Mouse (Mus musculus) limb, embryonic 12.5 days (tissue): ENCODE data around the gene Fibp. TPM values are rescaled to one million over a fixed set of nuclear protein-coding genes. Genes with fewer than 3 reads are reported as not detected.

Experiments
- ATAC-seq: fragments of 200-750 bp; cut with Nextera tagmentation; 2 replicates; pipeline ENCODE4 v1.8.0; 2017; ENCODE audit warnings: low read depth, moderate TSS enrichment; ENCODE audit not compliant: insufficient number of reproducible peaks, insufficient read depth, low FRiP score, low TSS enrichment
- H3K27ac ChIP-seq: fragments of 300-500 bp; sonication (generic); 2 replicates; pipeline ENCODE4 v1.5.1; 2016; ENCODE audit warnings: mild to moderate bottlenecking, moderate library complexity
- H3K27me3 ChIP-seq: fragments of 300-500 bp; sonication (generic); 2 replicates; pipeline ENCODE4 v1.6.1; 2016; ENCODE audit warnings: mild to moderate bottlenecking, moderate library complexity
- H3K36me3 ChIP-seq: fragments of 300-500 bp; sonication (generic); 2 replicates; pipeline ENCODE4 v1.6.1; 2016; ENCODE audit warnings: mild to moderate bottlenecking, moderate library complexity
- H3K4me1 ChIP-seq: fragments of 300-500 bp; sonication (generic); replicated peaks from 2 replicates; pipeline ENCODE4 v1.6.1; 2016
- H3K4me2 ChIP-seq: fragments of 300-500 bp; sonication (generic); 2 replicates; pipeline ENCODE4 v1.6.1; 2016; ENCODE audit warnings: mild to moderate bottlenecking, moderate library complexity
- H3K4me3 ChIP-seq: fragments of 300-500 bp; sonication (generic); replicated peaks from 2 replicates; pipeline ENCODE4 v1.5.1; 2016; ENCODE audit warnings: mild to moderate bottlenecking
- H3K9ac ChIP-seq: fragments of 300-500 bp; sonication (generic); replicated peaks from 2 replicates; pipeline ENCODE4 v1.6.1; 2016; ENCODE audit warnings: mild to moderate bottlenecking, moderate library complexity
- H3K9me3 ChIP-seq: fragments of 300-500 bp; sonication (generic); 2 replicates; pipeline ENCODE4 v1.6.1; 2016; ENCODE audit warnings: mild to moderate bottlenecking, moderate library complexity
- WGBS: fragments of 180-500 bp; shearing (Covaris S2); methylation state at CpG from one replicate; pipeline ENCODE4 v1.1.7; 2016; 5-methylcytosine and 5-hydroxymethylcytosine counted together
- polyA plus RNA-seq: library from polyadenylated mRNA; unstranded; fragments of >200 nt; fragmentation: Nextera tagmentation; extraction: Ambion mirVana; gene quantifications from 2 replicates; pipeline ENCODE4 v1.2.1, GENCODE M21; 2016

Gene Fibp
- polyA plus RNA-seq, 1 experiment from 2014 or later, result 140 TPM

- peak overlapping the region; percentile 83 for H3K9ac ChIP-seq
- H3K9me3 ChIP-seq, result no peaks in the 10 kb centered on the region
- peak overlapping the region; percentile 73 for H3K4me2 ChIP-seq
- no peak for ATAC-seq
- peak overlapping the region; percentile 90 for H3K27ac ChIP-seq
- no peaks in the 10 kb centered on the region for H3K27me3 ChIP-seq
- peaks cover 27% of the 10 kb centered on the region for H3K4me1 ChIP-seq
- peaks cover 68% of the 10 kb centered on the region for H3K36me3 ChIP-seq
- 72% methylated on average over 12 of the region's 12 CpGs for WGBS
- H3K4me3 ChIP-seq, result peak overlapping the region; percentile 87
Measured at GRCm38 (mm10) chr19:5423561-5423960, 36.9 kb upstream of the Fibp start.

GRCm38 (mm10) chr19:5424092-5424781 is 36.2 kb upstream of the Fibp start:
- Histone ChIP-seq H3K27ac (peak overlapping the region; percentile 90), H3K4me3 (peak overlapping the region; percentile 87), H3K9me3 (no peaks in the 10 kb centered on the region), H3K9ac (peak overlapping the region; percentile 83), H3K4me2 (peak overlapping the region; percentile 73), H3K4me1 (peaks cover 27% of the 10 kb centered on the region), H3K36me3 (peaks cover 71% of the 10 kb centered on the region), H3K27me3 (no peaks in the 10 kb centered on the region)
- peak; percentile 41 for ATAC-seq
- WGBS, result 2% methylated on average over 30 of the region's 48 CpGs

GRCm38 (mm10) chr19:5424782-5425741 is 35.4 kb upstream of the Fibp start, which contains the start of the genes Drap1 and AI837181:
Gene Drap1 (minus strand): TSS chr19:5424979.
Gene AI837181 (plus strand): TSS chr19:5425144.
- Histone ChIP-seq H3K4me1 (peaks cover 27% of the 10 kb centered on the region), H3K36me3 (peaks cover 71% of the 10 kb centered on the region), H3K4me2 (peak within 1 kb of the TSS; percentile 73), H3K9me3 (no peaks in the 10 kb centered on the region), H3K27me3 (no peaks in the 10 kb centered on the region), H3K9ac (peak within 1 kb of the TSS; percentile 95), H3K27ac (peak within 1 kb of the TSS; percentile 90), H3K4me3 (peak within 1 kb of the TSS; percentile 87)
- peak; percentile 91 for ATAC-seq
- WGBS, result under 1% methylated on average over 78 of the region's 87 CpGs

- peak overlapping the region; percentile 95 for H3K9ac ChIP-seq
- H3K9me3 ChIP-seq, result no peaks in the 10 kb centered on the region
- H3K27me3 ChIP-seq, result no peaks in the 10 kb centered on the region
- peak overlapping the region; percentile 73 for H3K4me2 ChIP-seq
- peak overlapping the region; percentile 86; the same call in 1 of the 2 replicates for H3K27ac ChIP-seq
- 89% methylated on average over 18 of the region's 18 CpGs for WGBS
- ATAC-seq, result no peak
- H3K4me3 ChIP-seq, result peak overlapping the region; percentile 87
- H3K4me1 ChIP-seq, result peaks cover 27% of the 10 kb centered on the region
- peaks cover 65% of the 10 kb centered on the region for H3K36me3 ChIP-seq
Measured at GRCm38 (mm10) chr19:5425906-5426565, 34.4 kb upstream of the Fibp start.

DNA sequence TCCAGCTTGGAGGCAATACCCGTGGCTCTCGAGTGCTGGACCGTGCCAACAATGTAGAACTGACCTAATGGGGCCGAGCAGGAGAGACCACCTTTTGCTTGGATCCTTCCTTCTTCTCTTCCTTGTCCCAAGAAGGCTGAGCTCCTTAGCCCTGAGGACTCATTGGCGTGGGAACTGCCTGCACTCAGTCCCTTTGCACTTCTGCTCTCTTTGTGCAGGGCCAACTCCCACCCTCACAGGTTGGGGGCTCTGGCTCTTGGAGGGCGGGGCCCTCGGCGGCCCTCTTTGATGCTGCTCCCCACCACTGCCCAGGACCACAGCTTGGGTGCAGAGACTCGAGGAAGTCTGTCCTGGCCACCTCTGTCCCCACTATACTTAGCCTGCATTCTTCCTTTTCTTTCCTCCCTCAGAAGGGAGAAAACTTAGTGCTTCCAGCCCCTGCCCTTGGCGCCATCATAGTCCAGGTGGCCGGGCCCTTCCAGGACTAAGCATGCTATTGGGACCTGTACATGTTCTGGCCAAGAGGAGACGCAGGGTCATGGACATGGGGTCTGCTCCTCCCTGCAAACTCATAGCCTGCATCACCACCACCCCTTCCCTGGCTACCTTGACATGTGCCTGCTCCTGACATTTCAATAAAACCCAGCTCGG is 33.6 kb upstream of the Fibp start:
- 92% methylated on average over 13 of the region's 13 CpGs for WGBS
- no peak for ATAC-seq
- no peaks in the 10 kb centered on the region for H3K27me3 ChIP-seq

DNA sequence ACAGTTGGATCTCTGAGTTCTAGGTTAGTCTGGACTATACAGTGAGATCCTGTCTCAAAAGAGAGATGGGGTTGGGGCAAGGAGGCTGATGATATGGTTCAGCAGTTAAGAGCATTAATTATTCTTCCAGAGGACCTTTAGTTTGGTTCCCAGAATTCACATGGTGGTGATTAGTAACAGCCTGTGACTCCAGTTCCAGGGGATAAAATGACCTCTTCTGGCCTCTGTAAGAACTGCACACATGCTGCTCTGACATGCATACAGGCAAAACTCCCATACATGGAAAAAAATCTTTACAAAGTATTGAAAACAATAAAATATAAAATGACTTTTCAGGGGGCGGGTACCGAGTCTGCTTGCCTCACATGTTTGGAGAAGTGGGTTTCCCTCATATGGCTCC is 32.3 kb upstream of the Fibp start:
- Histone ChIP-seq H3K4me2 (no peak overlapping the region), H3K27me3 (no peaks in the 10 kb centered on the region), H3K27ac (0 out of 2 replicates have a peak overlapping the region, but pooled peaks have one; percentile 9), H3K4me3 (no peak overlapping the region), H3K9ac (no peak overlapping the region), H3K4me1 (peaks cover 30% of the 10 kb centered on the region), H3K9me3 (no peaks in the 10 kb centered on the region), H3K36me3 (peaks cover 45% of the 10 kb centered on the region)
- ATAC-seq, result no peak
- WGBS, result 85% methylated on average over 2 of the region's 2 CpGs

More for the DNA sequence above, 33.6 kb upstream of the Fibp start:
- peaks cover 27% of the 10 kb centered on the region for H3K4me1 ChIP-seq
- peaks cover 58% of the 10 kb centered on the region for H3K36me3 ChIP-seq
- H3K9ac ChIP-seq, result peak overlapping the region; percentile 37; the same call in 1 of the 2 replicates
- H3K4me3 ChIP-seq, result peak overlapping the region; percentile 87; the same call in 1 of the 2 replicates
- peak overlapping the region; percentile 73 for H3K4me2 ChIP-seq
- no peaks in the 10 kb centered on the region for H3K9me3 ChIP-seq
- H3K27ac ChIP-seq, result no peak overlapping the region

- H3K9ac ChIP-seq, result no peak overlapping the region
- H3K36me3 ChIP-seq, result peaks cover 41% of the 10 kb centered on the region
- H3K4me1 ChIP-seq, result peaks cover 32% of the 10 kb centered on the region
- no peak overlapping the region for H3K27ac ChIP-seq
- H3K9me3 ChIP-seq, result no peaks in the 10 kb centered on the region
- 85% methylated on average over 4 of the region's 4 CpGs for WGBS
- ATAC-seq, result no peak
- no peaks in the 10 kb centered on the region for H3K27me3 ChIP-seq
- H3K4me2 ChIP-seq, result no peak overlapping the region
- H3K4me3 ChIP-seq, result no peak overlapping the region
Measured at GRCm38 (mm10) chr19:5429219-5429618, 31.2 kb upstream of the Fibp start.

GRCm38 (mm10) chr19:5429806-5430205 is 30.6 kb upstream of the Fibp start:
- H3K36me3 ChIP-seq, result peaks cover 41% of the 10 kb centered on the region
- peaks cover 34% of the 10 kb centered on the region for H3K4me1 ChIP-seq
- no peaks in the 10 kb centered on the region for H3K27me3 ChIP-seq
- no peak overlapping the region for H3K4me2 ChIP-seq
- no peak overlapping the region for H3K4me3 ChIP-seq
- 76% methylated on average over 8 of the region's 8 CpGs for WGBS
- ATAC-seq, result no peak
- H3K27ac ChIP-seq, result no peak overlapping the region
- no peak overlapping the region for H3K9ac ChIP-seq
- H3K9me3 ChIP-seq, result no peaks in the 10 kb centered on the region

- Histone ChIP-seq H3K4me3 (no peak overlapping the region), H3K4me2 (no peak overlapping the region), H3K27me3 (no peaks in the 10 kb centered on the region), H3K36me3 (peaks cover 41% of the 10 kb centered on the region), H3K4me1 (peaks cover 34% of the 10 kb centered on the region), H3K9ac (no peak overlapping the region), H3K9me3 (no peaks in the 10 kb centered on the region), H3K27ac (no peak overlapping the region)
- WGBS, result 87% methylated on average over 1 of the region's 1 CpGs
- ATAC-seq, result no peak
Measured at GRCm38 (mm10) chr19:5430408-5430807, 30.0 kb upstream of the Fibp start.

GRCm38 (mm10) chr19:5431911-5432464 is 28.4 kb upstream of the Fibp start:
- H3K9me3 ChIP-seq, result no peaks in the 10 kb centered on the region
- H3K27ac ChIP-seq, result peak overlapping the region; percentile 17; the same call in 1 of the 2 replicates
- H3K36me3 ChIP-seq, result peaks cover 30% of the 10 kb centered on the region
- ATAC-seq, result no peak
- no peak overlapping the region for H3K9ac ChIP-seq
- no peaks in the 10 kb centered on the region; the same call in 1 of the 2 replicates for H3K27me3 ChIP-seq
- no peak overlapping the region for H3K4me3 ChIP-seq
- WGBS, result 77% methylated on average over 4 of the region's 4 CpGs
- peaks cover 20% of the 10 kb centered on the region for H3K4me1 ChIP-seq
- H3K4me2 ChIP-seq, result no peak overlapping the region
